Mouse (Mus musculus) stomach, embryonic 14.5 days (tissue): ENCODE measurements around the gene Hacd1. TPM values are rescaled to one million over a fixed set of nuclear protein-coding genes. Genes with fewer than 3 reads are reported as not detected.

Source experiments
- ATAC-seq: fragments of 200-750 bp; cut with Nextera tagmentation; 2 replicates; pipeline ENCODE4 v1.8.0; 2017; ENCODE audit warnings: low read depth, moderate TSS enrichment; ENCODE audit not compliant: insufficient number of reproducible peaks, insufficient read depth, low FRiP score
- H3K27ac ChIP-seq: fragments of 300-500 bp; sonication (generic); 2 replicates; pipeline ENCODE4 v1.5.1; 2014; ENCODE audit warnings: mild to moderate bottlenecking, low read length, moderate library complexity, mixed read lengths
- H3K27me3 ChIP-seq: fragments of 300-500 bp; sonication (generic); 2 replicates; pipeline ENCODE4 v1.6.1; 2014; ENCODE audit warnings: low read length, control low read depth, mixed read lengths; ENCODE audit not compliant: control insufficient read depth, insufficient read depth
- H3K36me3 ChIP-seq: fragments of 300-500 bp; sonication (generic); 2 replicates; pipeline ENCODE4 v1.6.1; 2014; ENCODE audit warnings: mild to moderate bottlenecking, control low read depth, low read length, moderate library complexity, mixed read lengths; ENCODE audit not compliant: control insufficient read depth, insufficient read depth
- H3K4me1 ChIP-seq: fragments of 300-500 bp; sonication (generic); 2 replicates; pipeline ENCODE4 v1.6.1; 2014; ENCODE audit warnings: low read length, control low read depth, mixed read lengths; ENCODE audit not compliant: control insufficient read depth, insufficient read depth
- H3K4me2 ChIP-seq: fragments of 300-500 bp; sonication (generic); replicated peaks from 2 replicates; pipeline ENCODE4 v1.6.1; 2014; ENCODE audit warnings: low read depth, low read length, control low read depth
- H3K4me3 ChIP-seq: fragments of 300-500 bp; sonication (generic); 2 replicates; pipeline ENCODE4 v1.5.1; 2014; ENCODE audit warnings: low read depth, low read length, control low read depth
- H3K9ac ChIP-seq: fragments of 300-500 bp; sonication (generic); replicated peaks from 2 replicates; pipeline ENCODE4 v1.6.1; 2014; ENCODE audit warnings: low read depth, mild to moderate bottlenecking, control low read depth, low read length, moderate library complexity, mixed read lengths
- H3K9me3 ChIP-seq: fragments of 300-500 bp; sonication (generic); 2 replicates; pipeline ENCODE4 v1.6.1; 2016; ENCODE audit warnings: low read depth, low read length, control low read depth; ENCODE audit not compliant: control insufficient read depth
- WGBS: fragments of 180-500 bp; shearing (Covaris S2); extraction: QIAGEN DNeasy Blood & Tissue Kit; methylation state at CpG from one replicate; pipeline ENCODE4 v1.1.7; 2014; 5-methylcytosine and 5-hydroxymethylcytosine counted together
- polyA plus RNA-seq: library from polyadenylated mRNA; unstranded; fragments of >200 nt; fragmentation: Nextera tagmentation; extraction: Ambion mirVana; gene quantifications from 2 replicates; pipeline ENCODE4 v1.2.1, GENCODE M21; 2014

Hacd1 gene
- polyA plus RNA-seq, 1 experiment from 2014 or later = 127 TPM

GRCm38 (mm10) chr2:14070466-14070865 lies 14.5 kb upstream of the Hacd1 start:
- Histone ChIP-seq H3K27me3 (no peaks in the 10 kb centered on the region), H3K4me3 (no peak overlapping the region), H3K4me2 (no peak overlapping the region), H3K36me3 (no peaks in the 10 kb centered on the region), H3K4me1 (peaks cover 10% of the 10 kb centered on the region), H3K9me3 (no peaks in the 10 kb centered on the region), H3K9ac (no peak overlapping the region), H3K27ac (no peak overlapping the region)
- 75% methylated on average over 8 of the region's 8 CpGs for WGBS
- no peak for ATAC-seq

GRCm38 (mm10) chr2:14069027-14069426 lies 13.1 kb upstream of the Hacd1 start:
- ATAC-seq = no peak
- no peaks in the 10 kb centered on the region for H3K9me3 ChIP-seq
- H3K4me3 ChIP-seq = no peak overlapping the region
- H3K4me1 ChIP-seq = peaks cover 3% of the 10 kb centered on the region; the same call in 1 of the 2 replicates
- H3K27me3 ChIP-seq = no peaks in the 10 kb centered on the region
- H3K36me3 ChIP-seq = no peaks in the 10 kb centered on the region
- H3K9ac ChIP-seq = no peak overlapping the region
- 90% methylated on average over 2 of the region's 2 CpGs for WGBS
- H3K27ac ChIP-seq = no peak overlapping the region
- H3K4me2 ChIP-seq = no peak overlapping the region

GRCm38 (mm10) chr2:14065704-14066650 lies 10.0 kb upstream of the Hacd1 start:
- H3K27ac ChIP-seq = no peak overlapping the region; the same call in 1 of the 2 replicates
- H3K36me3 ChIP-seq = no peaks in the 10 kb centered on the region
- H3K9ac ChIP-seq = no peak overlapping the region
- H3K27me3 ChIP-seq = no peaks in the 10 kb centered on the region
- peaks cover 3% of the 10 kb centered on the region; the same call in 1 of the 2 replicates for H3K4me1 ChIP-seq
- no peaks in the 10 kb centered on the region for H3K9me3 ChIP-seq
- ATAC-seq = no peak
- H3K4me3 ChIP-seq = no peak overlapping the region
- no peak overlapping the region for H3K4me2 ChIP-seq
- WGBS = 46% methylated on average over 2 of the region's 2 CpGs

- H3K9ac ChIP-seq = peak overlapping the region; percentile 61
- peak overlapping the region; percentile 80 for H3K4me3 ChIP-seq
- no peaks in the 10 kb centered on the region for H3K36me3 ChIP-seq
- peak; percentile 89 for ATAC-seq
- H3K9me3 ChIP-seq = no peaks in the 10 kb centered on the region
- H3K27ac ChIP-seq = peak overlapping the region; percentile 82
- no peaks in the 10 kb centered on the region for H3K27me3 ChIP-seq
- no peaks in the 10 kb centered on the region for H3K4me1 ChIP-seq
- peak overlapping the region; percentile 60 for H3K4me2 ChIP-seq
- 1% methylated on average over 46 of the region's 58 CpGs for WGBS
Measured at GRCm38 (mm10) chr2:14055168-14055565, 768 bp downstream of the Hacd1 start.

DNA sequence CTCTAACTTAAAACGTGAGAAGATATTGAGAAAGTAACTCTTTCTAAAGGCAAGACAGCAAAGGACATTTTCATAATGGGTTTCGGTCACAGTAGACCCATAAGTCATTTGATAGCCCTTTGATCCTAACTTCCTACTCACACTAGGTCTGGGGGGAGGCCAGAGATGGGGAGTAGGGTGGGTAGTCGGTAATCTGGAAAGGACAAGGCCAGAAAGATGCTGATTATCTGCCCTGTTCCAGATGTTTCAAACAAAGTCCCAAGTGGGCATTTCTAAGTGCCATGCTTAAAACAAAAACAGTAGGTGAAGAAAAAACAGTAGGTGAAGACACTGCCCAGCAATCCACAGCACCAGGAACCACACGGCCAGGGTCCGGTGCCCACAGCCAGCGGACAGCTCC lies 1.2 kb downstream of the Hacd1 start:
- no peaks in the 10 kb centered on the region for H3K27me3 ChIP-seq
- peak overlapping the region; percentile 61 for H3K9ac ChIP-seq
- no peaks in the 10 kb centered on the region for H3K9me3 ChIP-seq
- H3K4me1 ChIP-seq = no peaks in the 10 kb centered on the region
- no peaks in the 10 kb centered on the region for H3K36me3 ChIP-seq
- ATAC-seq = no peak; the same call in 1 of the 2 replicates
- WGBS = 7% methylated on average over 6 of the region's 6 CpGs
- peak overlapping the region; percentile 82 for H3K27ac ChIP-seq
- peak overlapping the region; percentile 60 for H3K4me2 ChIP-seq
- peak overlapping the region; percentile 80 for H3K4me3 ChIP-seq

- 66% methylated on average over 3 of the region's 3 CpGs for WGBS
- no peak overlapping the region for H3K4me3 ChIP-seq
- no peak overlapping the region for H3K9ac ChIP-seq
- H3K36me3 ChIP-seq = no peaks in the 10 kb centered on the region
- no peaks in the 10 kb centered on the region for H3K4me1 ChIP-seq
- H3K4me2 ChIP-seq = peak overlapping the region; percentile 60
- no peaks in the 10 kb centered on the region for H3K27me3 ChIP-seq
- H3K9me3 ChIP-seq = no peaks in the 10 kb centered on the region
- H3K27ac ChIP-seq = no peak overlapping the region
- ATAC-seq = no peak
Measured at GRCm38 (mm10) chr2:14054163-14054562, 1.8 kb downstream of the Hacd1 start.

DNA sequence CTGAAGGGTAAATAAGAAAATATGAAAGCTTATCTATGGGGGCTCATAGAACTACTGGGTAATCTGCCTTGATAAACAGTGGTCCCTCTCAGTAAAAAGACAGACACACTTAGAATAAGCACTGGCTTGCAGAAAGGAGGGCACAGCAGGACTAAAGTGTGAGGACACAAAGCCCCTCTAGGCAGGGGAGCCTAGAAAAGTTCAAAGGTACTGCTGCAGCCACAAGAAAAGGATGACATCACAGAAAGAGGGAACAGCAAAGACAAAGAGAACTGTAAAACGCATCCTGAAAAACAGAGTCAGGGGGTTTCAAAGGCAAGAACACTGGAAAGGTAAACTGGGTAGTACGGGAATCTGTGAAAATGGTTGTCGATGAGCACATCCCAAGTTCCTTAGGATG lies 2.3 kb downstream of the Hacd1 start:
- 84% methylated on average over 3 of the region's 3 CpGs for WGBS
- no peak for ATAC-seq
- H3K9me3 ChIP-seq = no peaks in the 10 kb centered on the region
- no peaks in the 10 kb centered on the region for H3K27me3 ChIP-seq
- no peak overlapping the region for H3K4me2 ChIP-seq
- no peaks in the 10 kb centered on the region for H3K36me3 ChIP-seq
- no peaks in the 10 kb centered on the region for H3K4me1 ChIP-seq
- H3K9ac ChIP-seq = no peak overlapping the region
- no peak overlapping the region for H3K27ac ChIP-seq
- no peak overlapping the region for H3K4me3 ChIP-seq

GRCm38 (mm10) chr2:14048808-14049207 lies 7.1 kb downstream of the Hacd1 start:
- ATAC-seq = peak; percentile 53; the same call in 1 of the 2 replicates
- Histone ChIP-seq H3K4me1 (no peaks in the 10 kb centered on the region), H3K9ac (no peak overlapping the region), H3K36me3 (no peaks in the 10 kb centered on the region), H3K4me2 (no peak overlapping the region), H3K27ac (no peak overlapping the region), H3K9me3 (no peaks in the 10 kb centered on the region), H3K4me3 (no peak overlapping the region), H3K27me3 (no peaks in the 10 kb centered on the region)
- WGBS = 56% methylated on average over 5 of the region's 5 CpGs
